Mouse (Mus musculus): ENCODE measurements around the gene Ralgapb.

GRCm38 (mm10) chr2:158389421-158389820 is 20.2 kb upstream of the Ralgapb start:
- TF ChIP-seq CTCF (IDR thresholded peaks at IDR 0.05) (no peak), EP300 (IDR thresholded peaks at IDR 0.05) (no peak)
